Mouse (Mus musculus): ENCODE results near the gene Zbtb20. TPM values are rescaled to one million over a fixed set of nuclear protein-coding genes. Genes with fewer than 3 reads are reported as not detected.

The Zbtb20 gene
- total RNA-seq, 2 experiments from 2014 or later, result 317 to 369 TPM

- no peak for DNase-seq (ENCODE audit: low spot score in 2 of 2)
Measured at GRCm38 (mm10) chr16:43390387-43390786, 514.7 kb downstream of the Zbtb20 start.

GRCm38 (mm10) chr16:43393382-43393781 lies 517.7 kb downstream of the Zbtb20 start:
- no peak for DNase-seq (ENCODE audit: low spot score in 2 of 2)

- DNase-seq (ENCODE audit: low spot score in 2 of 2), result no peak
Measured at GRCm38 (mm10) chr16:43394013-43394568, 518.4 kb downstream of the Zbtb20 start.

- DNase-seq (ENCODE audit: low spot score in 2 of 2), result no peak
Measured at GRCm38 (mm10) chr16:43394760-43395159, 519.1 kb downstream of the Zbtb20 start.

GRCm38 (mm10) chr16:43396849-43397628 lies 521.4 kb downstream of the Zbtb20 start:
- DNase-seq (ENCODE audit: low spot score in 2 of 2), result no peak

GRCm38 (mm10) chr16:43397629-43398323 lies 522.1 kb downstream of the Zbtb20 start:
- no peak for DNase-seq (ENCODE audit: low spot score in 2 of 2)

GRCm38 (mm10) chr16:43399428-43399827 lies 523.7 kb downstream of the Zbtb20 start:
- no peak for DNase-seq (ENCODE audit: low spot score in 2 of 2)

- DNase-seq (ENCODE audit: low spot score in 2 of 2), result no peak
Measured at GRCm38 (mm10) chr16:43400046-43400445, 524.4 kb downstream of the Zbtb20 start.

GRCm38 (mm10) chr16:43400949-43401348 lies 525.3 kb downstream of the Zbtb20 start:
- no peak for DNase-seq (ENCODE audit: low spot score in 2 of 2)

- DNase-seq (ENCODE audit: low spot score in 2 of 2), result no peak
Measured at GRCm38 (mm10) chr16:43402888-43403287, 527.2 kb downstream of the Zbtb20 start.

- no peak for DNase-seq (ENCODE audit: low spot score in 2 of 2)
Measured at GRCm38 (mm10) chr16:43405089-43405488, 529.4 kb downstream of the Zbtb20 start.

GRCm38 (mm10) chr16:43407594-43408142 lies 532.0 kb downstream of the Zbtb20 start:
- no peak for DNase-seq (ENCODE audit: low spot score in 2 of 2)

GRCm38 (mm10) chr16:43408622-43409021 lies 532.9 kb downstream of the Zbtb20 start:
- DNase-seq (ENCODE audit: low spot score in 2 of 2), result no peak

- DNase-seq (ENCODE audit: low spot score in 2 of 2), result no peak
Measured at GRCm38 (mm10) chr16:43409108-43409909, 533.6 kb downstream of the Zbtb20 start.

GRCm38 (mm10) chr16:43409910-43410612 lies 534.4 kb downstream of the Zbtb20 start:
- peak in 1 of 2 experiments; percentile 69 for DNase-seq (ENCODE audit: low spot score in 2 of 2)

- DNase-seq (ENCODE audit: low spot score in 2 of 2), result no peak
Measured at GRCm38 (mm10) chr16:43410613-43410974, 534.9 kb downstream of the Zbtb20 start.

- DNase-seq (ENCODE audit: low spot score in 2 of 2), result no peak
Measured at GRCm38 (mm10) chr16:43415864-43416263, 540.2 kb downstream of the Zbtb20 start.

GRCm38 (mm10) chr16:43419923-43420322 lies 544.2 kb downstream of the Zbtb20 start:
- DNase-seq (ENCODE audit: low spot score in 2 of 2), result no peak

- DNase-seq (ENCODE audit: low spot score in 2 of 2), result no peak
Measured at GRCm38 (mm10) chr16:43428955-43429354, 553.3 kb downstream of the Zbtb20 start.

- DNase-seq (ENCODE audit: low spot score in 2 of 2), result no peak
Measured at GRCm38 (mm10) chr16:43430030-43430429, 554.3 kb downstream of the Zbtb20 start.
